7 mouse cellular contexts compared by ENCODE assay signal in genomic region chr6:83053136-83053960, GRCm38 (mm10). TPM values are rescaled to one million over a fixed set of nuclear protein-coding genes. Genes with fewer than 3 reads are reported as not detected.
A peak's percentile ranks its signal among the peaks of the same experiment; 100 is the strongest.
DNase-seq lines count a peak whose midpoint lies in the region; ATAC-seq and TF ChIP-seq lines count a peak whose summit lies in the region.

No protein-coding gene starts in this region.

- no peak overlapping the region for H3K27ac ChIP-seq in thymus, adult 2 months (ENCODE audit: control insufficient read depth, insufficient read depth, low read length)
- peak overlapping the region; percentile 94 for H3K27ac ChIP-seq in bone marrow, adult 2 months (ENCODE audit: control insufficient read depth, insufficient read depth, low read depth, low read length, poor library complexity)
- peak overlapping the region; percentile 70 for H3K27ac ChIP-seq in forebrain, embryonic 13.5 days

- 8% methylated on average over 26 of the region's 26 CpGs for WGBS in thymus, adult 2 months
- WGBS in bone marrow, adult 2 months: 4% methylated on average over 26 of the region's 26 CpGs
- 3% methylated on average over 26 of the region's 26 CpGs for WGBS in forebrain, embryonic 13.5 days

- peak overlapping the region; percentile 80 for H3K4me3 ChIP-seq in thymus, adult 2 months (ENCODE audit: control insufficient read depth, insufficient read depth, low read length)
- peak overlapping the region; percentile 74 for H3K4me3 ChIP-seq in bone marrow, adult 2 months (replicated peaks; ENCODE audit: control insufficient read depth, low read depth, low read length)
- H3K4me3 ChIP-seq in forebrain, embryonic 13.5 days: peak overlapping the region; percentile 99

- TF ChIP-seq POLR2A in thymus, adult 2 months (IDR thresholded peaks at IDR 0.05; ENCODE audit: control insufficient read depth, extremely low read depth, insufficient read depth, low read length, poor library complexity): no peak
- TF ChIP-seq POLR2A in bone marrow, adult 2 months (IDR thresholded peaks at IDR 0.05; ENCODE audit: borderline replicate concordance, control insufficient read depth, low read depth, low read length): no peak

- DNase-seq in thymus, adult 2 months: no peak
- no peak for DNase-seq in thymus, postnatal 10 days (ENCODE audit: low spot score in 2 of 2)
- peak; percentile 52 for DNase-seq in kidney, postnatal 10 days
- DNase-seq in lung, postnatal 4 days: peak; percentile 43 to 45
- peak; percentile 56 for DNase-seq in right cerebral cortex, postnatal 14 days

- no peak for ATAC-seq in forebrain, embryonic 13.5 days

- H3K27me3 ChIP-seq in thymus, adult 2 months (ENCODE audit: control insufficient read depth, insufficient read depth, low read length): no peaks in the 10 kb centered on the region
- no peaks in the 10 kb centered on the region for H3K27me3 ChIP-seq in forebrain, embryonic 13.5 days

- H3K9me3 ChIP-seq in forebrain, embryonic 13.5 days (replicated peaks): no peaks in the 10 kb centered on the region

- H3K4me1 ChIP-seq in thymus, adult 2 months (replicated peaks; ENCODE audit: control insufficient read depth, insufficient read depth, low read length): peaks cover 19% of the 10 kb centered on the region
- peaks cover 3% of the 10 kb centered on the region; the same call in 1 of the 2 replicates for H3K4me1 ChIP-seq in bone marrow, adult 2 months (ENCODE audit: control insufficient read depth, insufficient read depth, low read length)
- H3K4me1 ChIP-seq in forebrain, embryonic 13.5 days: peaks cover 29% of the 10 kb centered on the region

- H3K4me2 ChIP-seq in forebrain, embryonic 13.5 days: peak overlapping the region; percentile 94

- TF ChIP-seq CTCF in thymus, adult 2 months (IDR thresholded peaks at IDR 0.05; ENCODE audit: borderline replicate concordance, control insufficient read depth, extremely low read depth, insufficient read depth, low read length, poor library complexity): no peak
- TF ChIP-seq CTCF in bone marrow, adult 2 months (IDR thresholded peaks at IDR 0.05; ENCODE audit: control insufficient read depth, insufficient read depth, low read length): no peak

- H3K36me3 ChIP-seq in thymus, adult 2 months (ENCODE audit: control insufficient read depth, insufficient read depth, low read length): peaks cover 8% of the 10 kb centered on the region
- peaks cover 40% of the 10 kb centered on the region for H3K36me3 ChIP-seq in forebrain, embryonic 13.5 days (ENCODE audit: poor library complexity, severe bottlenecking)

- peak overlapping the region; percentile 86 for H3K9ac ChIP-seq in forebrain, embryonic 13.5 days

RNA-seq across cellular contexts. Expression of gene Aup1, which starts 1.0 kb away (rescaled TPM):
- polyA plus RNA-seq in thymus, adult 2 months (2012; rRNA removed): 867 and 886 TPM in 2 replicates
- 142 and 337 TPM in 2 replicates for polyA plus RNA-seq in bone marrow, adult 2 months (2011; ENCODE audit: insufficient read depth, insufficient read length, low replicate concordance, missing spikeins)
- 144 and 154 TPM in 2 replicates for polyA plus RNA-seq in forebrain, embryonic 13.5 days (2015; fragmentation: Nextera tagmentation; extraction: Ambion mirVana)

RNA-seq across cellular contexts. Expression of gene Htra2, which starts 1.7 kb away (rescaled TPM):
- 64.6 and 66.4 TPM in 2 replicates for polyA plus RNA-seq in thymus, adult 2 months (2012; rRNA removed)
- polyA plus RNA-seq in bone marrow, adult 2 months (2011; ENCODE audit: insufficient read depth, insufficient read length, low replicate concordance, missing spikeins): 115 and 145 TPM in 2 replicates
- 60.6 and 65.8 TPM in 2 replicates for polyA plus RNA-seq in forebrain, embryonic 13.5 days (2015; fragmentation: Nextera tagmentation; extraction: Ambion mirVana)

RNA-seq across cellular contexts. Expression of gene Dqx1, which starts 4.3 kb away (rescaled TPM):
- 3.6 and 4.4 TPM in 2 replicates for polyA plus RNA-seq in thymus, adult 2 months (2012; rRNA removed)
- 5.3 and 13.5 TPM in 2 replicates for polyA plus RNA-seq in bone marrow, adult 2 months (2011; ENCODE audit: insufficient read depth, insufficient read length, low replicate concordance, missing spikeins)
- 0.53 and 0.59 TPM in 2 replicates for polyA plus RNA-seq in forebrain, embryonic 13.5 days (2015; fragmentation: Nextera tagmentation; extraction: Ambion mirVana)

RNA-seq across cellular contexts. Expression of gene Tlx2, which starts 16.7 kb away (rescaled TPM):
- polyA plus RNA-seq in thymus, adult 2 months (2012; rRNA removed): 0.11 and 0.20 TPM in 2 replicates
- not detected in 2 replicates for polyA plus RNA-seq in bone marrow, adult 2 months (2011; ENCODE audit: insufficient read depth, insufficient read length, low replicate concordance, missing spikeins)
- polyA plus RNA-seq in forebrain, embryonic 13.5 days (2015; fragmentation: Nextera tagmentation; extraction: Ambion mirVana): not detected in 2 replicates

RNA-seq across cellular contexts. Expression of gene Loxl3, which starts 19.4 kb away (rescaled TPM):
- polyA plus RNA-seq in thymus, adult 2 months (2012; rRNA removed): 2.8 and 3.1 TPM in 2 replicates
- polyA plus RNA-seq in bone marrow, adult 2 months (2011; ENCODE audit: insufficient read depth, insufficient read length, low replicate concordance, missing spikeins): 6.9 and 13.3 TPM in 2 replicates
- polyA plus RNA-seq in forebrain, embryonic 13.5 days (2015; fragmentation: Nextera tagmentation; extraction: Ambion mirVana): 5.4 and 6.2 TPM in 2 replicates

Comparison
In these comparisons a context has a peak if more than half of its experiments do, and no peak if none do; other contexts are left out.
1. DNase-seq: peak in kidney, postnatal 10 days (single experiment), lung, postnatal 4 days (2 of 2) and right cerebral cortex, postnatal 14 days (single experiment); none in thymus, adult 2 months (single experiment) and thymus, postnatal 10 days (0 of 2).
2. Peak in every context shown above with its lines, with median percentiles within 50 percentile points of each other: H3K4me3 ChIP-seq.